Mouse (Mus musculus) heart, embryonic 15.5 days (tissue): Measurements from ENCODE around the gene Pnp. TPM values are rescaled to one million over a fixed set of nuclear protein-coding genes. Genes with fewer than 3 reads are reported as not detected.
"Not testable (repeated sequence)": the region's sequence is repeated elsewhere in the genome, so short reads cannot be mapped to it uniquely, and the experiment has no call there.

ENCODE experiments used
- ATAC-seq: fragments of 200-750 bp; cut with Nextera tagmentation; replicated peaks from 2 replicates; pipeline ENCODE4 v1.8.0; 2017; ENCODE audit warnings: low read depth, moderate TSS enrichment; ENCODE audit not compliant: insufficient number of reproducible peaks, insufficient read depth, low FRiP score
- H3K27ac ChIP-seq: fragments of 300-500 bp; sonication (generic); 2 replicates; pipeline ENCODE4 v1.5.1; 2015; ENCODE audit warnings: mild to moderate bottlenecking, inconsistent platforms
- H3K27me3 ChIP-seq: fragments of 300-500 bp; sonication (generic); 2 replicates; pipeline ENCODE4 v1.6.1; 2015; ENCODE audit warnings: inconsistent platforms
- H3K36me3 ChIP-seq: fragments of 300-500 bp; sonication (generic); 2 replicates; pipeline ENCODE4 v1.6.1; 2015; ENCODE audit warnings: mild to moderate bottlenecking, inconsistent platforms
- H3K4me1 ChIP-seq: fragments of 300-500 bp; sonication (generic); replicated peaks from 2 replicates; pipeline ENCODE4 v1.6.1; 2015; ENCODE audit warnings: inconsistent platforms
- H3K4me2 ChIP-seq: fragments of 300-500 bp; sonication (generic); 2 replicates; pipeline ENCODE4 v1.6.1; 2015; ENCODE audit warnings: inconsistent platforms, mild to moderate bottlenecking, moderate library complexity
- H3K4me3 ChIP-seq: fragments of 300-500 bp; sonication (generic); 2 replicates; pipeline ENCODE4 v1.5.1; 2015; ENCODE audit warnings: mild to moderate bottlenecking, inconsistent platforms
- H3K9ac ChIP-seq: fragments of 300-500 bp; sonication (generic); 2 replicates; pipeline ENCODE4 v1.6.1; 2015; ENCODE audit warnings: mild to moderate bottlenecking, inconsistent platforms
- H3K9me3 ChIP-seq: fragments of 300-500 bp; sonication (generic); replicated peaks from 2 replicates; pipeline ENCODE4 v1.6.1; 2016; ENCODE audit warnings: inconsistent platforms
- WGBS: fragments of 180-500 bp; shearing (Covaris S2); methylation state at CpG from one replicate; pipeline ENCODE4 v1.1.7; 2015; ENCODE audit warnings: mixed read lengths; 5-methylcytosine and 5-hydroxymethylcytosine counted together
- polyA plus RNA-seq: library from polyadenylated mRNA; unstranded; fragments of >200 nt; fragmentation: Nextera tagmentation; extraction: Ambion mirVana; gene quantifications from 2 replicates; pipeline ENCODE4 v1.2.1, GENCODE M21; 2015

Gene Pnp
- polyA plus RNA-seq, 1 experiment from 2014 or later: 29.6 TPM

DNA sequence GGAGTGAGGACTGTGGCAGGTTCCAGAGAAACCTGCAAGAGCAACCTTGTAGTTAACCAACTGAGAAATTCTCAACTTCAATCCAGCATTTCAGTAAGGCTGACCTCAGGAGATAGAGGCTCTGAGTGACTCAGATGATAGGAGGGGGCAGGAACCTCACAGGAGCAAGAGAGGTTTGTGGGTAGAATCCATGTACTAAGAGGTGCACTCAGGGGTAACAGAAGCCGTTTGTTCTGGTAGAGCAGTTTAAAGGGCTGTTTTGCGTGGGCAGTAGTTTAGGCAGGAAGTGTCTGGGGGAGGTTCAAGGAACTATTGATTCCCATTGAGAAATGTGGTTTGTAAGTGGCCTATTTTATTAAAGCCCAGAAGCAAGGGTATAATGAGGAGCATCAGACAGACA, 50.3 kb downstream of the Pnp start:
- Histone ChIP-seq H3K4me1 (0 out of 2 replicates have a peak, but pooled peaks cover 2% of the 10 kb centered on the region), H3K36me3 (no peaks in the 10 kb centered on the region), H3K9ac (no peak overlapping the region), H3K27ac (no peak overlapping the region), H3K4me3 (no peak overlapping the region), H3K9me3 (no peaks in the 10 kb centered on the region), H3K27me3 (no peaks in the 10 kb centered on the region), H3K4me2 (no peak overlapping the region)
- no peak for ATAC-seq
- 29% methylated on average over 2 of the region's 2 CpGs for WGBS

DNA sequence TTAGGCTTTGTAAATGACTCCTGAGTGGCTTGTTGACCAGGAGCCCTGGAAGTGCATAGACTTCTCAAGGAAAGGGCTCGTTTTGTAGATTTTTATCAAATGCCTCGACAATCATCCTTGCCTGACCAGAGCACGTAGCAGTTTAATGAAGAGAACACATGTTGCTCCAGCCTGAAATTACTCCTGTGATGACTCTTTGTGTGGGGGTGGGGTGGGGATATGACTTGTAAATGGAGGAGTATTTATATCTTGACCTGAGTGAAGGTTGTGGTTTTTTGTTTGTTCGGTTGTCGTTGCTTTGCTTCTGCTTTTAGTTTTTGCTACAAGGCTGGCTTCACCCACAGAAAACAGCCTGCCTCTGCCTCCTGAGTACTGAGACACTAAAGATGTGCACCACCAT, 51.0 kb downstream of the Pnp start:
- Histone ChIP-seq H3K27ac (no peak overlapping the region), H3K9me3 (no peaks in the 10 kb centered on the region), H3K36me3 (no peaks in the 10 kb centered on the region), H3K4me3 (no peak overlapping the region), H3K27me3 (no peaks in the 10 kb centered on the region), H3K4me2 (no peak overlapping the region), H3K9ac (no peak overlapping the region), H3K4me1 (0 out of 2 replicates have a peak, but pooled peaks cover 2% of the 10 kb centered on the region)
- ATAC-seq: no peak
- 60% methylated on average over 5 of the region's 5 CpGs for WGBS

DNA sequence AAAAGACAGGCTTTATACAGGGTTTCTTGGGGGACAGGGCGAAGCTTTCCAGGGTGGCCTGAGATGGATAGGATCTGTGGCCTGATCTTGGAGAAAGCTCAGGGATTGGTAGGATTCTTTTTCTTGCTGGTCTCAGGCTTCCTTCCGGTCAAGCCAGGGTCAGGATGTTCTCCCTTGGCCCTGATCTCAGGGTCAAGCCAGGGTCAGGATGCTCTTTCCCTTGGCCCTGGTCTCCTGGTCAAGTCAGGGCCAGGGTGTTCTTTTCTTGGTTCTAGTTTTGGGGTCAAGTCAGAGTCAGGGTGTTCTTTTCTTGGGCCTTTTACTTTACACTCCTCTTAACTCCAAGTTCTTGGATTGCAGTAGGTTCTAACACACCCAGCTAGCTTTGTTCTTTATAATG, 56.8 kb downstream of the Pnp start:
- Histone ChIP-seq H3K4me3 (no peak overlapping the region), H3K27ac (no peak overlapping the region), H3K36me3 (no peaks in the 10 kb centered on the region), H3K4me2 (no peak overlapping the region), H3K27me3 (no peaks in the 10 kb centered on the region), H3K9ac (no peak overlapping the region), H3K9me3 (no peaks in the 10 kb centered on the region), H3K4me1 (no peaks in the 10 kb centered on the region)
- WGBS: 79% methylated on average over 2 of the region's 2 CpGs
- no peak for ATAC-seq

DNA sequence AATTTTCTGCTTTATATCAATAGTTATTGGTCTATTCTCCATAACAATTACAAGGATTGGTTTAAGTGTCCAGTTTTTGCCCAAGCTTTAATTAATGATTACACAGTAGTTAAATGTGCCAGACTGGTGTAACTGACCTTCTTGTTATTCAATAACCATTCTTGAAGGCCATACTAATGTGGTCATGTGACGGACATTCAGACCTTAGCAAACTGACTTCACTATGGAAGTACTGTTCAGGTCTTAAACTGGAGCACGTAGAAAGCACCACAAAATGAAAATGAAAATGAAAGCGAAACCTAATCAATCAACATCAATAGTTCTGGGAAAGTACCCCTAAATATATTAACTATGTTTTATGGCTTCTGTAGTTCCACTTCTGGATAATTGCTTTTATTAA, 60.2 kb downstream of the Pnp start:
- no peak overlapping the region for H3K4me3 ChIP-seq
- no peak overlapping the region for H3K27ac ChIP-seq
- H3K4me2 ChIP-seq: no peak overlapping the region
- WGBS: 80% methylated on average over 3 of the region's 3 CpGs
- H3K36me3 ChIP-seq: no peaks in the 10 kb centered on the region
- H3K9ac ChIP-seq: no peak overlapping the region
- H3K4me1 ChIP-seq: no peaks in the 10 kb centered on the region
- ATAC-seq: no peak
- no peaks in the 10 kb centered on the region for H3K27me3 ChIP-seq
- no peaks in the 10 kb centered on the region for H3K9me3 ChIP-seq

DNA sequence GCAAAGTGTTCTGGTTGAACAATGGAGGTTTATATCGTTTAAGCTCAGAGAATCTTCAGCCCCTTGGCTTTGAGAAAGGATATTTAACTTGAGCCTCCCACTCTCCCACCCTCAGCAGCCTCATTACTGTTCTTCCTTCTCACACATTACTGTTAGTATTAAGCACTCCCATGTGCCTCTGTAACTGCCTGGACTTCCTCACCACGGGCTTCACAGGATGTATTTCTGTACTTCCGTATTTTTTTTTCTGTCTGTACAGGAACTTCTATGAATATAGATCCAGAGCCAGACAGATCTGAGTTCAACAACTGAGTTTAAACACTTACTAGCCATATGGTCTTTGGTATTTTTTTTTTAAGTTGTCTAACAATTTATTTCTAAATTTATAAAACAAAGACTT, 66.2 kb downstream of the Pnp start:
- Histone ChIP-seq H3K36me3 (no peaks in the 10 kb centered on the region), H3K4me1 (peaks cover 3% of the 10 kb centered on the region; the same call in 1 of the 2 replicates), H3K9me3 (no peaks in the 10 kb centered on the region), H3K9ac (no peak overlapping the region), H3K4me3 (no peak overlapping the region), H3K4me2 (no peak overlapping the region), H3K27me3 (no peaks in the 10 kb centered on the region), H3K27ac (peak overlapping the region; percentile 55; the same call in 1 of the 2 replicates)
- 51% methylated on average over 3 of the region's 3 CpGs for WGBS
- no peak for ATAC-seq

DNA sequence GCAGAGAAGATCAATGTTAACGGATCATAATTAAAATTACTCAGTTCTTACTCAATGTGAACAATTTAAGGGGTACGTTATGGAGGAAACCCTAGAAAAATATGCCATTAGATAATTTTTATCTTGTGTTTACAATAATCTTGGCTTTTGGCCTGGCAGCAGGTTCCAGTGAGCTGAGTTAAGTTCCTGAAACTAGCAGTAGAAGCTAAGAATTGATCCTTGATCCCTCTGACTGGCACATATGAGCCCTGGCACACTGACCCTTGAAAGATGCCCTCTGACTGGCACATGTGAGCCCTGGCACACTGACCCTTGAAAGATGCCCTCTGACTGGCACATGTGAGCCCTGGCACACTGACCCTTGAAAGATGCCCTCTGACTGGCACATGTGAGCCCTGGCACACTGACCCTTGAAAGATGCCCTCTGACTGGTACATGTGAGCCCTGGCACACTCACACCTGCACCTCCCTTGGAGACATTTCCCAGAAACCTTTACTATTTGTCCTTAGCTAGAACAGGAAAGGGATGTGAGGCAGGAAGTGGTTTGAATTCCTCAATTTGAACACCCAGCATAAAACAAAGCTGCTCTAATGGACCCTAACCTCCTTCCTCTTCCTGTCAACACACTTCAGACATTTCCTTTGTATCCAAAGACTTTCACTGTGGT, 67.3 kb downstream of the Pnp start:
- Histone ChIP-seq H3K36me3 (no peaks in the 10 kb centered on the region), H3K4me3 (no peak overlapping the region), H3K27me3 (no peaks in the 10 kb centered on the region), H3K9ac (no peak overlapping the region), H3K27ac (peak overlapping the region; percentile 53), H3K9me3 (no peaks in the 10 kb centered on the region), H3K4me1 (peaks cover 3% of the 10 kb centered on the region; the same call in 1 of the 2 replicates), H3K4me2 (no peak overlapping the region)
- ATAC-seq: 0 out of 2 replicates have a peak, but pooled peaks have one; percentile 55
- 62% methylated on average over 2 of the region's 2 CpGs for WGBS

DNA sequence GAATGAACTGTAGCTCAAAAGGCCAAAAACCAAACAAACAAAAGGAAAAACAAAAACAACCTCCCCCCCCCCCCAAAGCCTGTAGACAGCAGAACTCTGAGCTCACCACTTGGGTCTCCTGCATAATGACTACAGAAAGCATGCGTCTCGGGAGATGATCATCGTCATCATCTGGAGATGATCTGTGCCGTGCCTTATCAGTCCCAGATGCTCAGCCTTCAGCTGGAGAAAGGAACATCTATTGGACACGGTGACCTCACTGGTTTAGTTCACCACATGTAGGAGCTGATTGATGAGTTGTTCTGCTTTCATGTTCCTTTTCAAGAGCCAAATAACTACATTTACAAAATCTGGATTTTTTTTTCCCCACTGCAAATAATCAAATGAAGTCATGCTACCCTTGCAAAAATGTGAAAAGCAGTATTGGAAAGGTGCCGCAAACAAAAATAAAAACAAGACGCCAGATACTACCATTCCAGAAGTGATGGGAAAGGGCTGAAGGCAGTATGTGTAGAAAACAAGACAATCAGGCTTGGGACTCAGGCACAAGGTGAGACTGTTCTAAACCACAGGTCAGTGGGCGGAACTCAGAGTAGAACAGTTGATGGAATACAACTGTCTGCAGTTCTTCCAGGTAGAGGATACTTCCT, 76.4 kb downstream of the Pnp start, which contains the start of gene Rnase10:
TSS of gene Rnase10 (plus strand) at position 600 of the 650 bp plus-strand sequence.
- no peak within 1 kb of the TSS for H3K4me3 ChIP-seq
- H3K27me3 ChIP-seq: no peaks in the 10 kb centered on the region
- peak within 1 kb of the TSS; percentile 91 for H3K27ac ChIP-seq
- no peak for ATAC-seq
- peak within 1 kb of the TSS; percentile 25 for H3K4me2 ChIP-seq
- H3K4me1 ChIP-seq: peaks cover 22% of the 10 kb centered on the region
- no peak within 1 kb of the TSS for H3K9ac ChIP-seq
- 74% methylated on average over 8 of the region's 8 CpGs for WGBS
- no peaks in the 10 kb centered on the region for H3K9me3 ChIP-seq
- no peaks in the 10 kb centered on the region for H3K36me3 ChIP-seq

DNA sequence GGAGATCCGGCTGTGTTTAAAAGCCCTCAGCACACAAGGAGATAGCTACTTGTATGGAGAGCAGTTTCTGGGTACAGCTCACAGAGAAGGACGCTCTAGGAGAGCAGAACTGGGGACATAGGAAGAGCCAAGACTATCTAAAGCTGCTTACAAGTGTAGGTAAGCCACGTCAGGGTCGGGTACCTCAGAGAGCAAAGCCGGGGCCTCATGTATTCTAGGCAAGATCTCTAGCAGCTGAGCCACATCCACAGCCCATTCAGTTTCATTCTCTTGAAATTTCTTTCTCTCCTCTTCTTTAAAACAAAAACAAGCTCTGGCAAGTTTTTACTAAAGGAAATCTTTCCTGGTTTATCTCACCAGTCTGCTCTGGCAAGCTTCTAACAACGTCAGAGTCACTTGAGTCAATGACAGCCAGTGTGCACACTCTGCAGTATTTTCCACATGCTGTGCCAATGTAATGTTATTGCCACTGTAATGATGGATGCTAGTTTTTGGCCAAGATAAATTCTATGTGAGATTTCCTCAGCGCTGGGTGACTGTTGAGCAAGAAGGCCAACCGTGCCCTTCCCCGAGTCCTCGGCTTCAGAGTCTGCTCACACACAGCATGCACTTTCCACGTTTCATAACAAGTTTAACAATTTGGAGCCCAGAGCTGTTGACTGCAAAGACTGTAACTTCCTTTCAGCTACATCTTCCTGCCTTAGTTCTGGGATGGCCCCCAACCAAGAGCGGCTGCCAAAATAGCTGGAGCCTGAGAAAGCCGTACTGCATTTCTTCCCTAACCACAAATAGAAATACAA, 77.2 kb downstream of the Pnp start:
- peak; percentile 94 for ATAC-seq
- H3K4me2 ChIP-seq: peak overlapping the region; percentile 25

DNA sequence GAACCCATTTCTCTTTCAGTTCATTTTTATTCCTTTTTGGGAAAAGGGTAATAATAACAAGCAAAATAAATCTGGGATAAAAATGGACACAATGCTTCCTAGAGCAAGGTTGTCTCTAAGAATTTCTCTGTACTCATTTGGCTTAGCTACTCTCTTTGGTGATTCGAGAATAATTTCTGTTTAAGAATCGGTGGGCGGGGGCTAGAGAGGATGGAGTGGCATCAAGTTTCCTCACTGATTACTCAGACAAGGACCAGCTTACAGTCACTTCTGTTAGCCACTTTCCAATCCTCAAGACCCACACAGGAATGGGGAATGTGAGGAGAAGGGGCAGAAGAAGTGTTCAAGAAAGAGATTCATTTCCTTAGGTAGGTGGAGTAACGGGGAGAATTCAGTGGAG, 77.9 kb downstream of the Pnp start:
- H3K4me2 ChIP-seq: 0 out of 2 replicates have a peak overlapping the region, but pooled peaks have one; percentile 10
- H3K4me3 ChIP-seq: no peak overlapping the region
- no peak overlapping the region for H3K9ac ChIP-seq
- peaks cover 22% of the 10 kb centered on the region for H3K4me1 ChIP-seq
- 67% methylated on average over 4 of the region's 4 CpGs for WGBS
- H3K36me3 ChIP-seq: no peaks in the 10 kb centered on the region
- no peak for ATAC-seq
- H3K27ac ChIP-seq: peak overlapping the region; percentile 91
- no peaks in the 10 kb centered on the region for H3K9me3 ChIP-seq
- no peaks in the 10 kb centered on the region for H3K27me3 ChIP-seq

More for the DNA sequence above, 77.2 kb downstream of the Pnp start:
- Histone ChIP-seq H3K4me1 (peaks cover 22% of the 10 kb centered on the region), H3K9me3 (no peaks in the 10 kb centered on the region), H3K4me3 (no peak overlapping the region), H3K27ac (peak overlapping the region; percentile 91), H3K36me3 (no peaks in the 10 kb centered on the region), H3K27me3 (no peaks in the 10 kb centered on the region), H3K9ac (no peak overlapping the region)
- WGBS: 26% methylated on average over 13 of the region's 13 CpGs

DNA sequence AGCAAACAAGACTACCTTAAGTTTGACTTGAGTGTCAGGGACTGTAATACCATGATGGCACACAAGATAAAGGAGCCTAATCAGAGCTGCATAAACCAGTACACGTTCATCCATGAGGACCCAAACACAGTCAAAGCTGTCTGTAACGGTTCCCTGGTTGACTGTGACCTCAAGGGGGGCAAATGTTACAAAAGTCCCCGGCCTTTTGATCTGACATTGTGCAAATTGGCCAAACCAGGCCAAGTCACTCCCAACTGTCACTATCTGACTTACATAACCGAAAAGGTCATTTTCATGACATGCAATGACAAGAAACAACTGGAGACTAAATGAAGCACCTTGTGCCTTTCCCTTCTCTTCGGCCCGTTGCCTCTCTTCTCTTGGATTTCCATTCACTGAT, 78.7 kb downstream of the Pnp start:
- Histone ChIP-seq H3K27me3 (no peaks in the 10 kb centered on the region), H3K27ac (peak overlapping the region; percentile 91), H3K36me3 (no peaks in the 10 kb centered on the region), H3K4me1 (peaks cover 22% of the 10 kb centered on the region), H3K4me2 (no peak overlapping the region), H3K9me3 (no peaks in the 10 kb centered on the region), H3K4me3 (no peak overlapping the region), H3K9ac (no peak overlapping the region)
- ATAC-seq: no peak
- 77% methylated on average over 6 of the region's 6 CpGs for WGBS

DNA sequence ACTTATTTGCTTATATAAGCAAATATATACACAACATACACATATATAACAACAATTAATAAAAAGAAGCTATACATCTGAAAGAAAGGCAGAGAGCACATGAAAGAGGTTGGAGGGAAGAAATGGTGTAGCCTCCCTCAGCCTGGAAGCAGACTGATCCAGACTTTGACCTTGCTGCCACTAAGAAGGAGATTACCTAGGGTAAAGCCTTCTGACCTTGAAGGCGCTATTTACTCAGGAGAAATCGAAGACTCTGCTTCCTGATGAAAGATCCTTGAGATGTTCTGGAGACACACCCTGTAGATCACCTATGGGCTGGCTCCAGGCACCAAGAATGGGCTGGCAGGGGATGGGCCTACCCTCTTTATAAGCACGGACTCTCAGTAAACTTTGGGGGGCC, 83.8 kb downstream of the Pnp start:
- H3K4me2 ChIP-seq, H3K9me3 ChIP-seq, H3K4me1 ChIP-seq, H3K9ac ChIP-seq, H3K27me3 ChIP-seq, ATAC-seq, H3K36me3 ChIP-seq, H3K4me3 ChIP-seq, H3K27ac ChIP-seq: not testable (repeated sequence)
- WGBS: 87% methylated on average over 3 of the region's 3 CpGs
